Mouse (Mus musculus) MEL (cell line): ENCODE results near the gene Mmel1. TPM values are rescaled to one million over a fixed set of nuclear protein-coding genes. Genes with fewer than 3 reads are reported as not detected.

ENCODE experiments used
- DNase-seq: peaks from one replicate; pipeline ENCODE4 v3.0.0; 2011; ENCODE audit warnings: low read depth, low spot score
- H3K27ac ChIP-seq: 2 replicates; pipeline ENCODE4 v1.5.1; 2012; ENCODE audit warnings: low read depth, mild to moderate bottlenecking, control low read depth, low read length, moderate library complexity; ENCODE audit not compliant: control insufficient read depth
- H3K27me3 ChIP-seq, 2 experiments: fragments of 150-350 bp in 1 of 2; sonication (generic) in 1 of 2; 2 replicates each; pipeline ENCODE4 v1.6.1; 2012; ENCODE audit warnings: low read length in 2 of 2, mild to moderate bottlenecking in 2 of 2, improper control_type of control experiment in 1 of 2, moderate library complexity in 1 of 2; ENCODE audit not compliant: insufficient read depth in 2 of 2, control insufficient read depth in 1 of 2
- H3K36me3 ChIP-seq, 2 experiments: 2 replicates each; pipeline ENCODE4 v1.6.1; 2012 to 2014; ENCODE audit warnings: low read length in 2 of 2, improper control_type of control experiment in 1 of 2, inconsistent platforms in 1 of 2, mild to moderate bottlenecking in 1 of 2; ENCODE audit not compliant: insufficient read depth in 2 of 2, control insufficient read depth in 1 of 2
- H3K4me1 ChIP-seq, 2 experiments: fragments of 150-350 bp in 1 of 2; sonication (generic) in 1 of 2; 2 replicates each; pipeline ENCODE4 v1.6.1; 2012; ENCODE audit warnings: low read length in 2 of 2, improper control_type of control experiment in 1 of 2, mild to moderate bottlenecking in 1 of 2; ENCODE audit not compliant: insufficient read depth in 2 of 2, control insufficient read depth in 1 of 2
- H3K4me3 ChIP-seq, 2 experiments: fragments of 150-350 bp in 1 of 2; sonication (generic) in 1 of 2; 2 replicates each; pipeline ENCODE4 v1.5.1; 2012; ENCODE audit warnings: low read depth in 2 of 2, low read length in 2 of 2, mild to moderate bottlenecking in 2 of 2, moderate library complexity in 2 of 2, control low read depth in 1 of 2, improper control_type of control experiment in 1 of 2; ENCODE audit not compliant: control insufficient read depth in 1 of 2, insufficient read depth in 1 of 2
- H3K79me2 ChIP-seq: 2 replicates; pipeline ENCODE4 v1.6.1; 2012; ENCODE audit warnings: mild to moderate bottlenecking, low read length, moderate library complexity; ENCODE audit not compliant: control insufficient read depth, poor library complexity, insufficient read depth
- H3K9ac ChIP-seq: 2 replicates; pipeline ENCODE4 v1.6.1; 2012; ENCODE audit warnings: low read depth, mild to moderate bottlenecking, control low read depth, low read length, moderate library complexity; ENCODE audit not compliant: control insufficient read depth, poor library complexity, severe bottlenecking
- H3K9me3 ChIP-seq: fragments of 150-350 bp; sonication (generic); replicated peaks from 2 replicates; pipeline ENCODE4 v1.6.1; 2012; ENCODE audit warnings: mild to moderate bottlenecking, low read length, improper control_type of control experiment, moderate library complexity; ENCODE audit not compliant: insufficient read depth
- CHD1 ChIP-seq: IDR thresholded peaks from 2 replicates; pipeline ENCODE4 v1.6.1; 2012; ENCODE audit warnings: low read depth, mild to moderate bottlenecking, inconsistent platforms, low read length, improper control_type of control experiment
- CHD2 ChIP-seq: IDR thresholded peaks from 2 replicates; pipeline ENCODE4 v1.6.1; 2011; ENCODE audit warnings: low read length, improper control_type of control experiment
- EP300 ChIP-seq, 2 experiments: IDR thresholded peaks; 2 replicates each; pipeline ENCODE4 v1.6.1; 2011; ENCODE audit warnings: improper control_type of control experiment in 2 of 2, low read length in 2 of 2, low read depth in 1 of 2, mild to moderate bottlenecking in 1 of 2
- ETS1 ChIP-seq: IDR thresholded peaks from 2 replicates; pipeline ENCODE4 v1.6.1; 2012; ENCODE audit warnings: low read depth, mild to moderate bottlenecking, inconsistent platforms, low read length, improper control_type of control experiment, moderate library complexity
- GATA1 ChIP-seq: IDR thresholded peaks from 2 replicates; pipeline ENCODE4 v1.6.1; 2011; ENCODE audit warnings: low read depth, low read length, improper control_type of control experiment
- JUND ChIP-seq: IDR thresholded peaks from 2 replicates; pipeline ENCODE4 v1.6.1; 2011; ENCODE audit warnings: low read depth, mild to moderate bottlenecking, improper control_type of control experiment, low read length
- KAT2A ChIP-seq: conservative IDR thresholded peaks from 2 replicates; pipeline ENCODE4 v1.6.1; 2012; ENCODE audit warnings: low read depth, low read length, improper control_type of control experiment, inconsistent platforms
- MAFK ChIP-seq: IDR thresholded peaks from 2 replicates; pipeline ENCODE4 v1.6.1; 2011; ENCODE audit warnings: low read depth, mild to moderate bottlenecking, low read length, improper control_type of control experiment, borderline replicate concordance
- MAX ChIP-seq: IDR thresholded peaks from 2 replicates; pipeline ENCODE4 v1.6.1; 2011; ENCODE audit warnings: low read length, improper control_type of control experiment
- MAZ ChIP-seq: IDR thresholded peaks from 2 replicates; pipeline ENCODE4 v1.6.1; 2012; ENCODE audit warnings: low read depth, mild to moderate bottlenecking, inconsistent platforms, low read length, improper control_type of control experiment
- MEF2A ChIP-seq: IDR thresholded peaks from 2 replicates; pipeline ENCODE4 v1.6.1; 2014; ENCODE audit warnings: low read depth, mild to moderate bottlenecking, inconsistent platforms, low read length, improper control_type of control experiment; ENCODE audit not compliant: poor library complexity, insufficient replicate concordance, severe bottlenecking; ENCODE audit errors: extremely low read depth
- MXI1 ChIP-seq: IDR thresholded peaks from 2 replicates; pipeline ENCODE4 v1.6.1; 2011; ENCODE audit warnings: mild to moderate bottlenecking, low read depth, low read length, improper control_type of control experiment
- MYC ChIP-seq: IDR thresholded peaks from 2 replicates; pipeline ENCODE4 v1.6.1; 2011; ENCODE audit warnings: low read depth, mild to moderate bottlenecking, low read length, improper control_type of control experiment, moderate library complexity
- POLR2A ChIP-seq, 2 experiments: IDR thresholded peaks; 2 replicates each; pipeline ENCODE4 v1.6.1; 2011 to 2012; ENCODE audit warnings: low read length in 2 of 2, mild to moderate bottlenecking in 2 of 2, control low read depth in 1 of 2, improper control_type of control experiment in 1 of 2, low read depth in 1 of 2, moderate library complexity in 1 of 2; ENCODE audit not compliant: control insufficient read depth in 1 of 2, insufficient read depth in 1 of 2, poor library complexity in 1 of 2
- POLR2AphosphoS5 ChIP-seq: IDR thresholded peaks from 2 replicates; pipeline ENCODE4 v1.6.1; 2012; ENCODE audit warnings: low read depth, borderline replicate concordance, mild to moderate bottlenecking, inconsistent platforms, low read length, moderate library complexity, mixed read lengths
- RAD21 ChIP-seq: IDR thresholded peaks from 2 replicates; pipeline ENCODE4 v1.6.1; 2011; ENCODE audit warnings: mild to moderate bottlenecking, low read depth, low read length, improper control_type of control experiment
- RCOR1 ChIP-seq: IDR thresholded peaks from 2 replicates; pipeline ENCODE4 v1.6.1; 2012; ENCODE audit warnings: low read depth, mild to moderate bottlenecking, inconsistent platforms, low read length, improper control_type of control experiment
- SIN3A ChIP-seq: IDR thresholded peaks from 2 replicates; pipeline ENCODE4 v1.6.1; 2012; ENCODE audit warnings: low read length, improper control_type of control experiment, inconsistent platforms
- USF2 ChIP-seq, 2 experiments: IDR thresholded peaks; 2 replicates each; pipeline ENCODE4 v1.6.1; 2011 to 2012; ENCODE audit warnings: improper control_type of control experiment in 2 of 2, low read length in 2 of 2, borderline replicate concordance in 1 of 2, inconsistent platforms in 1 of 2, low read depth in 1 of 2, mild to moderate bottlenecking in 1 of 2; ENCODE audit not compliant: insufficient read depth in 1 of 2
- ZMIZ1 ChIP-seq: IDR thresholded peaks from 2 replicates; pipeline ENCODE4 v1.6.1; 2012; ENCODE audit warnings: low read depth, mild to moderate bottlenecking, inconsistent platforms, low read length, improper control_type of control experiment, moderate library complexity
- ZNF384 ChIP-seq: IDR thresholded peaks from 2 replicates; pipeline ENCODE4 v1.6.1; 2012; ENCODE audit warnings: low read depth, mild to moderate bottlenecking, inconsistent platforms, low read length, improper control_type of control experiment
- polyA plus RNA-seq, 2 experiments: library from polyadenylated mRNA; stranded (reverse) in 1 of 2; unstranded in 1 of 2; fragments of >175 nt in 1 of 2; fragments of >200 nt in 1 of 2; gene quantifications; 2 replicates each; pipeline versions ENCODE4 v1.2.1 to v1.2.4; 2012; ENCODE audit warnings: low replicate concordance in 2 of 2, low read depth in 1 of 2; ENCODE audit not compliant: insufficient read length in 2 of 2, insufficient read depth in 1 of 2, missing spikeins in 1 of 2
- total RNA-seq: library from RNA; depleted of rRNA; stranded (reverse); fragments of 300-350 nt; gene quantifications from 2 replicates; pipeline ENCODE4 v1.2.3, GENCODE M21; 2012

Gene Mmel1
- total and polyA plus RNA-seq, 3 experiments: 0.07 to 0.08 TPM; not detected in 1

DNA sequence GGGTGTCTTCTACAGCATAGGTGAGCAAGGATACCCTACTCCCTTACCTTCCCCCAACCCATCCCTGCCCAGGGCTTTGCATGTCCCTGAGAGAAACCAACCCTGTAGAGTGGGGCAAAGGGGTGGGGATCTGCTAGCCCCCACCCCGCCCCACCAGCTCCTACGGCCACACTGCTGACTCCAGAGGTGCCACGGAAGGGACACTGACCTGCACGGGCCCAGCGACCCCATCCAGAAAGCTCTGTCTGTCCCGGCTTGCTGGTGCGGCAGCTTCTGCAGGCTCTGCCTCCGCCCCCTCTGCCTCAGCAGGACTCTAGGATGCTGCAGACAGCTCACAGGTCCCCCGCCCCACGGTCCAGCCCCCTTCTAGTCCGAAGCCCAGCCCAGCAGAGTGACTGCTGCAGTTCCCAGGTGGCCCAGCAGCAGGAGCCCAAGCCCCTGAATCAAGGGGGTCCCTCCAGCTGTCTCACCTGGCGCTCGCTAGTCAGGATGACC lies 2.4 kb downstream of the Mmel1 start:
- DNase-seq: no peak
- H3K4me3 ChIP-seq: no peak overlapping the region
- no peaks in the 10 kb centered on the region for H3K79me2 ChIP-seq
- no peaks in the 10 kb centered on the region for H3K4me1 ChIP-seq
- no peak overlapping the region for H3K27ac ChIP-seq
- H3K9me3 ChIP-seq: no peaks in the 10 kb centered on the region
- no peaks in the 10 kb centered on the region; a peak in 1 of 4 replicates for H3K27me3 ChIP-seq
- H3K9ac ChIP-seq: no peak overlapping the region
- no peaks in the 10 kb centered on the region for H3K36me3 ChIP-seq
- TF ChIP-seq MEF2A (no peak), MAFK (no peak), MAZ (no peak), ZNF384 (no peak), CHD1 (no peak), CHD2 (no peak), POLR2AphosphoS5 (no peak), GATA1 (no peak), MYC (no peak), SIN3A (no peak), JUND (no peak), POLR2A (IDR thresholded peaks at IDR 0.05; ENCODE audit: control insufficient read depth in 1 of 2, insufficient read depth in 1 of 2, low read depth in 1 of 2, low read length in 2 of 2, poor library complexity in 1 of 2) (no peak), EP300 (IDR thresholded peaks at IDR 0.05; ENCODE audit: low read depth in 1 of 2, low read length in 2 of 2) (no peak), USF2 (IDR thresholded peaks at IDR 0.05; ENCODE audit: borderline replicate concordance in 1 of 2, insufficient read depth in 1 of 2, low read depth in 1 of 2, low read length in 2 of 2) (no peak), KAT2A (no peak), MXI1 (no peak), ETS1 (no peak), MAX (no peak), RAD21 (no peak), ZMIZ1 (no peak)

DNA sequence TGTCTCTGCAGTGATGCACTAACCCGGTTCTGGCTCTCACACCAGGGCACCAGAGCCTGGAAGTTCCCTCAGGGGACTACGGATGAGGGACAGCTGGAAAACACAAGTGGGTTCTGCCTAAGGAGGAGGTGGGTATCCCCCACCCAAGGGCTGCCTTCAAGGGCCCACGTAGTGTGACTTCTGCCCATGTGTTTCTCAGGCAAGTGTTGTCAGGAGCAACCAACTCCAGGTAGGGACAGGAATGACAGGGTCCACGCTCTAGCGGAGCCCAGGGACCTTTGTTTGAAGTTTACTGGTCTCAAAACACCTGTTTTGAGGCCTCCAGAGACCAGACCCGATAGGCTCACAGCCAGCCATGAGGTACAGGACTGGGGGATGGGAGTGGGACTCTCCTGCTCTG lies 3.8 kb downstream of the Mmel1 start:
- Histone ChIP-seq H3K9ac (no peak overlapping the region), H3K4me3 (no peak overlapping the region), H3K27ac (no peak overlapping the region)
- TF ChIP-seq RCOR1 (no peak), USF2 (IDR thresholded peaks at IDR 0.05; ENCODE audit: borderline replicate concordance in 1 of 2, insufficient read depth in 1 of 2, low read depth in 1 of 2, low read length in 2 of 2) (no peak)
- TF ChIP-seq, all 39 proteins: peak for 0
- no peaks in the 10 kb centered on the region for H3K79me2 ChIP-seq
- DNase-seq: no peak
- H3K9me3 ChIP-seq: no peaks in the 10 kb centered on the region
- H3K27me3 ChIP-seq: no peaks in the 10 kb centered on the region; a peak in 1 of 4 replicates
- H3K36me3 ChIP-seq: no peaks in the 10 kb centered on the region
- no peaks in the 10 kb centered on the region for H3K4me1 ChIP-seq
